Mouse (Mus musculus) adrenal gland, postnatal 36 days (tissue): ENCODE measurements around the gene Tlx1. TPM values are rescaled to one million over a fixed set of nuclear protein-coding genes. Genes with fewer than 3 reads are reported as not detected.

Experiments
- DNase-seq, 2 experiments: peaks; one replicate each; pipeline ENCODE4 v3.0.0; 2021; ENCODE audit warnings: mixed read lengths in 1 of 2
- long read RNA-seq, 2 experiments: library from polyadenylated mRNA; stranded (forward); transcript quantifications; one replicate each; pipeline ENCODE4 v2.0.0; 2021; ENCODE audit warnings: borderline sequencing depth in 2 of 2
- total RNA-seq, 2 experiments: library from RNA; stranded (reverse); gene quantifications; 2 replicates each; pipeline ENCODE4 v1.2.3; 2021

Tlx1 gene
- not detected for total RNA-seq
- long read RNA-seq, experiment 1 = 0 reads
- long read RNA-seq, experiment 2 = 0 reads

GRCm38 (mm10) chr19:45150490-45151181, at the start of gene Tlx1:
Tlx1 (plus strand) TSS chr19:45150680.
- no peak for DNase-seq

GRCm38 (mm10) chr19:45105591-45105990, 44.9 kb upstream of the Tlx1 start:
- DNase-seq = no peak

GRCm38 (mm10) chr19:45106689-45107088, 43.8 kb upstream of the Tlx1 start:
- no peak for DNase-seq

- no peak for DNase-seq
Observed at GRCm38 (mm10) chr19:45110681-45111080, 39.8 kb upstream of the Tlx1 start.

GRCm38 (mm10) chr19:45112444-45112843, 38.0 kb upstream of the Tlx1 start:
- DNase-seq = no peak

- DNase-seq = no peak
Observed at GRCm38 (mm10) chr19:45113791-45114460, 36.6 kb upstream of the Tlx1 start.

GRCm38 (mm10) chr19:45114772-45115171, 35.7 kb upstream of the Tlx1 start:
- DNase-seq = no peak

GRCm38 (mm10) chr19:45116798-45117197, 33.7 kb upstream of the Tlx1 start:
- DNase-seq = peak; percentile 29 to 33

GRCm38 (mm10) chr19:45131966-45132628, 18.4 kb upstream of the Tlx1 start:
- no peak for DNase-seq

- no peak for DNase-seq
Observed at GRCm38 (mm10) chr19:45142531-45142930, 7.9 kb upstream of the Tlx1 start.

GRCm38 (mm10) chr19:45143214-45143895, 7.1 kb upstream of the Tlx1 start:
- DNase-seq = peak in 1 of 2 experiments; percentile 6

GRCm38 (mm10) chr19:45147071-45147470, 3.4 kb upstream of the Tlx1 start:
- DNase-seq = no peak

GRCm38 (mm10) chr19:45151361-45152182, 1.1 kb downstream of the Tlx1 start:
- no peak for DNase-seq

- DNase-seq = no peak
Observed at GRCm38 (mm10) chr19:45152183-45152650, 1.7 kb downstream of the Tlx1 start.

GRCm38 (mm10) chr19:45153311-45154058, 3.0 kb downstream of the Tlx1 start:
- DNase-seq = no peak

GRCm38 (mm10) chr19:45154059-45154386, 3.5 kb downstream of the Tlx1 start:
- DNase-seq = no peak

GRCm38 (mm10) chr19:45154521-45154920, 4.0 kb downstream of the Tlx1 start:
- DNase-seq = no peak

GRCm38 (mm10) chr19:45155141-45155790, 4.8 kb downstream of the Tlx1 start:
- no peak for DNase-seq

GRCm38 (mm10) chr19:45155791-45156186, 5.3 kb downstream of the Tlx1 start:
- DNase-seq = no peak

- DNase-seq = no peak
Observed at GRCm38 (mm10) chr19:45156381-45156780, 5.9 kb downstream of the Tlx1 start.
